27 mouse cellular contexts compared by ENCODE assay signal in genomic region chr13:13601407-13601806, GRCm38 (mm10).
"Had no signal": no experiment of that assay in that cellular context is flagged by ENCODE, and none has a peak within 500 bp of the region (broad histone marks: within the 10 kb centered on the region; RNA-seq: fewer than 3 reads in every experiment).

No protein-coding gene starts in this region.

- H3K9ac ChIP-seq: heart, embryonic 13.5 days; heart, embryonic 15.5 days; hindbrain, embryonic 12.5 days; hindbrain, embryonic 14.5 days; kidney, embryonic 15.5 days; limb, embryonic 13.5 days; limb, embryonic 15.5 days; liver, embryonic 12.5 days; liver, embryonic 14.5 days had no signal

- DNase-seq: gastrocnemius, postnatal 14 days; gastrocnemius, postnatal 36 days; heart, adult 11 months; heart, adult 2 months; heart, postnatal 4 days; kidney, adult 11 months; kidney, adult 2 months; kidney, adult 9 months; kidney, postnatal 14 days; kidney, postnatal 36 days; layer of hippocampus, adult 9-11 months; layer of hippocampus, postnatal 36 days; left cerebral cortex, postnatal 4 days had no signal

- H3K4me2 ChIP-seq: heart, embryonic 11.5 days; heart, embryonic 13.5 days; heart, embryonic 15.5 days; hindbrain, embryonic 12.5 days; hindbrain, embryonic 14.5 days; kidney, embryonic 15.5 days; limb, embryonic 13.5 days; limb, embryonic 15.5 days; liver, embryonic 12.5 days had no signal

- H3K4me3 ChIP-seq: heart, adult 2 months; heart, embryonic 13.5 days; heart, embryonic 15.5 days; hindbrain, embryonic 10.5 days; hindbrain, embryonic 12.5 days; kidney, embryonic 15.5 days; limb, embryonic 13.5 days; limb, embryonic 15.5 days; liver, embryonic 12.5 days had no signal

- H3K4me1 ChIP-seq: heart, embryonic 13.5 days; hindbrain, embryonic 10.5 days; hindbrain, embryonic 12.5 days; limb, embryonic 13.5 days; limb, embryonic 15.5 days; liver, embryonic 12.5 days had no signal

- ATAC-seq: hindbrain, embryonic 16.5 days; intestine, embryonic 16.5 days; liver, embryonic 12.5 days had no signal

- H3K9me3 ChIP-seq: heart, embryonic 13.5 days; heart, embryonic 15.5 days; hindbrain, embryonic 10.5 days; hindbrain, embryonic 12.5 days; kidney, embryonic 15.5 days; limb, embryonic 13.5 days; limb, embryonic 15.5 days; liver, embryonic 12.5 days had no signal

- H3K27me3 ChIP-seq: heart, embryonic 13.5 days; heart, embryonic 15.5 days; hindbrain, embryonic 12.5 days; kidney, embryonic 15.5 days; limb, embryonic 13.5 days; limb, embryonic 15.5 days; liver, embryonic 12.5 days had no signal

- H3K27ac ChIP-seq: heart, adult 2 months; heart, embryonic 13.5 days; heart, embryonic 15.5 days; hindbrain, embryonic 10.5 days; hindbrain, embryonic 12.5 days; hindbrain, embryonic 14.5 days; kidney, embryonic 15.5 days; kidney, postnatal 0 days; limb, embryonic 13.5 days; limb, embryonic 15.5 days; liver, embryonic 12.5 days; liver, embryonic 14.5 days had no signal

- H3K36me3 ChIP-seq: heart, embryonic 13.5 days; heart, embryonic 15.5 days; hindbrain, embryonic 10.5 days; hindbrain, embryonic 12.5 days; kidney, embryonic 15.5 days; limb, embryonic 13.5 days; limb, embryonic 15.5 days; liver, embryonic 12.5 days had no signal
